Mouse (Mus musculus) C2C12 (cell line): ENCODE data around the gene Traf5. TPM values are rescaled to one million over a fixed set of nuclear protein-coding genes. Genes with fewer than 3 reads are reported as not detected.

ENCODE experiments used
- H3K27me3 ChIP-seq: one replicate; pipeline ENCODE4 v1.6.1; 2011; ENCODE audit not compliant: control insufficient read depth, insufficient read depth, insufficient read length
- H3K36me3 ChIP-seq: one replicate; pipeline ENCODE4 v1.6.1; 2011; ENCODE audit not compliant: control insufficient read depth, insufficient read depth
- H3K4me3 ChIP-seq: one replicate; pipeline ENCODE4 v1.5.1; 2011; ENCODE audit warnings: mild to moderate bottlenecking, control low read depth; ENCODE audit not compliant: poor library complexity, insufficient read depth, severe bottlenecking
- H3K79me2 ChIP-seq: one replicate; pipeline ENCODE4 v1.6.1; 2011; ENCODE audit not compliant: control insufficient read depth, insufficient read depth
- H3K79me3 ChIP-seq: one replicate; pipeline ENCODE4 v1.6.1; 2011; ENCODE audit warnings: low read depth, control low read depth
- H3ac ChIP-seq: one replicate; pipeline ENCODE3; 2011; ENCODE audit warnings: low read depth; ENCODE audit not compliant: control insufficient read depth, insufficient read length
- CEBPB ChIP-seq: IDR thresholded peaks from one replicate; pipeline ENCODE4 v1.6.1; 2011; ENCODE audit warnings: low read depth, mild to moderate bottlenecking, control low read depth, moderate library complexity
- CTCF ChIP-seq: IDR thresholded peaks from one replicate; pipeline ENCODE4 v1.5.1; 2011; ENCODE audit not compliant: control insufficient read depth, insufficient read depth, insufficient read length
- FOSL1 ChIP-seq: IDR thresholded peaks from one replicate; pipeline ENCODE4 v1.8.0; 2011; ENCODE audit warnings: mild to moderate bottlenecking, low read length; ENCODE audit not compliant: poor library complexity, insufficient read depth, severe bottlenecking
- MAX ChIP-seq: IDR thresholded peaks from one replicate; pipeline ENCODE4 v1.6.1; 2011; ENCODE audit warnings: mild to moderate bottlenecking, control low read depth
- MYOD1 ChIP-seq: IDR thresholded peaks from one replicate; pipeline ENCODE4 v1.6.1; 2011; ENCODE audit warnings: low read depth; ENCODE audit not compliant: control insufficient read depth, insufficient read length
- MYOG ChIP-seq: IDR thresholded peaks from one replicate; pipeline ENCODE4 v1.6.1; 2011; ENCODE audit not compliant: control insufficient read depth, insufficient read length; ENCODE audit errors: extremely low read depth
- USF1 ChIP-seq: IDR thresholded peaks from one replicate; pipeline ENCODE4 v1.6.1; 2011; ENCODE audit warnings: low read depth, mild to moderate bottlenecking, control low read depth, moderate library complexity
- polyA plus RNA-seq: library from polyadenylated mRNA; unstranded; fragments of >200 nt; fragmentation: generic; extraction: Trizol; gene quantifications from one replicate; pipeline ENCODE4 v1.2.1, GENCODE M21; 2012; ENCODE audit warnings: missing spikeins

Gene Traf5
- polyA plus RNA-seq, 1 experiment = 20.5 TPM

GRCm38 (mm10) chr1:192052461-192052860, 39.9 kb downstream of the Traf5 start:
- H3K79me2 ChIP-seq = no peaks in the 10 kb centered on the region
- H3K4me3 ChIP-seq = no peak overlapping the region
- TF ChIP-seq MYOD1 (no peak), CTCF (no peak), FOSL1 (no peak), USF1 (no peak), MAX (no peak), CEBPB (no peak), MYOG (no peak)
- H3K79me3 ChIP-seq = no peaks in the 10 kb centered on the region
- H3K27me3 ChIP-seq = no peaks in the 10 kb centered on the region
- H3ac ChIP-seq = no peak overlapping the region
- H3K36me3 ChIP-seq = peaks cover 13% of the 10 kb centered on the region

- Histone ChIP-seq H3K79me2 (no peaks in the 10 kb centered on the region), H3K4me3 (no peak overlapping the region), H3K36me3 (peaks cover 24% of the 10 kb centered on the region), H3K79me3 (no peaks in the 10 kb centered on the region), H3K27me3 (no peaks in the 10 kb centered on the region), H3ac (no peak overlapping the region)
- no peak for TF ChIP-seq MYOD1
Measured at GRCm38 (mm10) chr1:191999022-191999421, 93.3 kb downstream of the Traf5 start.

GRCm38 (mm10) chr1:191996621-191997185, 95.7 kb downstream of the Traf5 start:
- TF ChIP-seq CEBPB (no peak), MYOD1 (no peak)
- Histone ChIP-seq H3K79me3 (no peaks in the 10 kb centered on the region), H3ac (no peak overlapping the region), H3K27me3 (no peaks in the 10 kb centered on the region), H3K4me3 (no peak overlapping the region), H3K36me3 (peaks cover 24% of the 10 kb centered on the region), H3K79me2 (no peaks in the 10 kb centered on the region)

- H3K27me3 ChIP-seq = no peaks in the 10 kb centered on the region
- H3K79me3 ChIP-seq = no peaks in the 10 kb centered on the region
- no peaks in the 10 kb centered on the region for H3K79me2 ChIP-seq
- no peak overlapping the region for H3ac ChIP-seq
- no peak overlapping the region for H3K4me3 ChIP-seq
- TF ChIP-seq FOSL1 (no peak), CTCF (no peak), CEBPB (no peak)
- H3K36me3 ChIP-seq = peaks cover 22% of the 10 kb centered on the region
Measured at GRCm38 (mm10) chr1:191995916-191996315, 96.4 kb downstream of the Traf5 start.

GRCm38 (mm10) chr1:191995488-191995887, 96.9 kb downstream of the Traf5 start:
- H3K4me3 ChIP-seq = no peak overlapping the region
- H3ac ChIP-seq = no peak overlapping the region
- no peaks in the 10 kb centered on the region for H3K79me2 ChIP-seq
- TF ChIP-seq MYOD1 = no peak
- no peak for TF ChIP-seq FOSL1
- TF ChIP-seq CEBPB = no peak
- TF ChIP-seq CTCF = no peak
- TF ChIP-seq USF1 = no peak
- TF ChIP-seq MYOG = no peak
- no peak for TF ChIP-seq MAX
- H3K79me3 ChIP-seq = no peaks in the 10 kb centered on the region
- no peaks in the 10 kb centered on the region for H3K27me3 ChIP-seq
- H3K36me3 ChIP-seq = peaks cover 17% of the 10 kb centered on the region

- TF ChIP-seq MAX (no peak), CEBPB (no peak), USF1 (no peak), FOSL1 (no peak), CTCF (no peak), MYOD1 (no peak)
- H3K4me3 ChIP-seq = no peak overlapping the region
- no peak overlapping the region for H3ac ChIP-seq
- no peaks in the 10 kb centered on the region for H3K79me3 ChIP-seq
- H3K27me3 ChIP-seq = no peaks in the 10 kb centered on the region
- peaks cover 7% of the 10 kb centered on the region for H3K36me3 ChIP-seq
- H3K79me2 ChIP-seq = no peaks in the 10 kb centered on the region
Measured at GRCm38 (mm10) chr1:191994476-191994875, 97.9 kb downstream of the Traf5 start.

- Histone ChIP-seq H3K27me3 (no peaks in the 10 kb centered on the region), H3K36me3 (no peaks in the 10 kb centered on the region), H3K4me3 (no peak overlapping the region), H3K79me3 (no peaks in the 10 kb centered on the region), H3ac (no peak overlapping the region), H3K79me2 (no peaks in the 10 kb centered on the region)
- TF ChIP-seq FOSL1 (no peak), MYOD1 (no peak), CEBPB (no peak), USF1 (no peak), CTCF (no peak), MAX (no peak), MYOG (no peak)
Measured at GRCm38 (mm10) chr1:191992040-191992780, 100.1 kb downstream of the Traf5 start.
